Mouse (Mus musculus) hindbrain, embryonic 14.5 days (tissue): ENCODE data around the gene Zbtb11. TPM values are rescaled to one million over a fixed set of nuclear protein-coding genes. Genes with fewer than 3 reads are reported as not detected.
"Not testable (repeated sequence)": the region's sequence is repeated elsewhere in the genome, so short reads cannot be mapped to it uniquely, and the experiment has no call there.

ENCODE experiments used
- ATAC-seq: fragments of 200-750 bp; cut with Nextera tagmentation; 2 replicates; pipeline ENCODE4 v1.8.0; 2017; ENCODE audit warnings: moderate number of reproducible peaks, mild to moderate bottlenecking, moderate TSS enrichment, moderate library complexity; ENCODE audit not compliant: low FRiP score
- DNase-seq: peaks from one replicate; pipeline ENCODE4 v3.0.0-alpha.2; 2015; ENCODE audit warnings: low spot score
- H3K27ac ChIP-seq: fragments of 300-500 bp; sonication (generic); 2 replicates; pipeline ENCODE4 v1.5.1; 2014; ENCODE audit warnings: mild to moderate bottlenecking, moderate library complexity
- H3K27me3 ChIP-seq: fragments of 300-500 bp; sonication (generic); 2 replicates; pipeline ENCODE4 v1.6.1; 2014; ENCODE audit warnings: mild to moderate bottlenecking, low read length, mixed read lengths; ENCODE audit not compliant: control insufficient read depth, insufficient read depth
- H3K36me3 ChIP-seq: fragments of 300-500 bp; sonication (generic); replicated peaks from 2 replicates; pipeline ENCODE4 v1.6.1; 2014; ENCODE audit not compliant: control insufficient read depth, insufficient read depth
- H3K4me1 ChIP-seq: fragments of 300-500 bp; sonication (generic); replicated peaks from 2 replicates; pipeline ENCODE4 v1.6.1; 2014; ENCODE audit warnings: antibody characterized with exemption, low read length, mixed read lengths; ENCODE audit not compliant: control insufficient read depth, insufficient read depth
- H3K4me2 ChIP-seq: fragments of 300-500 bp; sonication (generic); replicated peaks from 2 replicates; pipeline ENCODE4 v1.6.1; 2014; ENCODE audit warnings: mild to moderate bottlenecking, moderate library complexity
- H3K4me3 ChIP-seq: fragments of 300-500 bp; sonication (generic); replicated peaks from 2 replicates; pipeline ENCODE4 v1.5.1; 2014; ENCODE audit warnings: mild to moderate bottlenecking, low read length
- H3K9ac ChIP-seq: fragments of 300-500 bp; sonication (generic); 2 replicates; pipeline ENCODE4 v1.6.1; 2014
- H3K9me3 ChIP-seq: fragments of 300-500 bp; sonication (generic); 2 replicates; pipeline ENCODE4 v1.6.1; 2016; ENCODE audit warnings: low read length; ENCODE audit not compliant: control insufficient read depth
- whole genome bisulfite sequencing: fragments of 180-500 bp; shearing (Covaris S2); extraction: QIAGEN DNeasy Blood & Tissue Kit; methylation state at CpG from one replicate; pipeline ENCODE4 v1.1.7; 2014; 5-methylcytosine and 5-hydroxymethylcytosine counted together
- polyA plus RNA-seq: library from polyadenylated mRNA; unstranded; fragments of >200 nt; fragmentation: Nextera tagmentation; extraction: Ambion mirVana; gene quantifications from 2 replicates; pipeline ENCODE4 v1.2.1, GENCODE M21; 2014

Gene Zbtb11
- polyA plus RNA-seq, 1 experiment from 2014 or later: 24.8 TPM

GRCm38 (mm10) chr16:56029661-56030082 lies 56.0 kb downstream of the Zbtb11 start, which contains the start of gene Pcnp:
Pcnp (minus strand) TSS chr16:56029739.
- Histone ChIP-seq H3K9me3 (no peaks in the 10 kb centered on the region), H3K36me3 (peaks cover 47% of the 10 kb centered on the region), H3K9ac (peak within 1 kb of the TSS; percentile 92), H3K4me1 (peaks cover 24% of the 10 kb centered on the region), H3K27me3 (no peaks in the 10 kb centered on the region), H3K27ac (peak within 1 kb of the TSS; percentile 93), H3K4me3 (peak within 1 kb of the TSS; percentile 89), H3K4me2 (peak within 1 kb of the TSS; percentile 83)
- DNase-seq: peak; percentile 99
- peak; percentile 99 for ATAC-seq
- under 1% methylated on average over 39 of the region's 39 CpGs for WGBS

GRCm38 (mm10) chr16:56034566-56034965 lies 60.9 kb downstream of the Zbtb11 start:
- Histone ChIP-seq H3K36me3 (peaks cover 39% of the 10 kb centered on the region), H3K4me3 (no peak overlapping the region), H3K4me1 (peaks cover 25% of the 10 kb centered on the region), H3K9ac (no peak overlapping the region), H3K4me2 (no peak overlapping the region), H3K9me3 (no peaks in the 10 kb centered on the region), H3K27me3 (no peaks in the 10 kb centered on the region), H3K27ac (no peak overlapping the region)
- DNase-seq: no peak
- WGBS: 96% methylated on average over 6 of the region's 6 CpGs
- ATAC-seq: no peak

- Histone ChIP-seq H3K27ac (no peak overlapping the region), H3K9ac (peak overlapping the region; percentile 76), H3K36me3 (peaks cover 37% of the 10 kb centered on the region), H3K4me2 (peak overlapping the region; percentile 72), H3K4me1 (peaks cover 18% of the 10 kb centered on the region), H3K9me3 (no peaks in the 10 kb centered on the region), H3K4me3 (peak overlapping the region; percentile 76), H3K27me3 (no peaks in the 10 kb centered on the region)
- ATAC-seq (no peak), DNase-seq (peak; percentile 22)
- WGBS: 66% methylated on average over 6 of the region's 6 CpGs
Observed at GRCm38 (mm10) chr16:56036501-56036900, 62.8 kb downstream of the Zbtb11 start.

- ATAC-seq (peak; percentile 100), DNase-seq (peak; percentile 94)
- H3K4me3 ChIP-seq: peak within 1 kb of the TSS; percentile 76
Observed at GRCm38 (mm10) chr16:56037138-56038010, 63.7 kb downstream of the Zbtb11 start, which contains the start of gene Trmt10c. Trmt10c (minus strand) TSS chr16:56037819.

GRCm38 (mm10) chr16:56038090-56038489 lies 64.4 kb downstream of the Zbtb11 start:
- Histone ChIP-seq H3K4me1 (peaks cover 18% of the 10 kb centered on the region), H3K9ac (peak overlapping the region; percentile 76), H3K4me3 (peak overlapping the region; percentile 76), H3K27ac (peak overlapping the region; percentile 89), H3K4me2 (peak overlapping the region; percentile 72), H3K27me3 (no peaks in the 10 kb centered on the region), H3K9me3 (no peaks in the 10 kb centered on the region), H3K36me3 (peaks cover 21% of the 10 kb centered on the region)
- ATAC-seq (no peak), DNase-seq (no peak)
- WGBS: 36% methylated on average over 8 of the region's 8 CpGs

More at GRCm38 (mm10) chr16:56037138-56038010, 63.7 kb downstream of the Zbtb11 start, which contains the start of gene Trmt10c:
- H3K9ac ChIP-seq: peak within 1 kb of the TSS; percentile 76
- under 1% methylated on average over 63 of the region's 63 CpGs for WGBS
- H3K4me1 ChIP-seq: peaks cover 18% of the 10 kb centered on the region
- H3K9me3 ChIP-seq: no peaks in the 10 kb centered on the region
- peak within 1 kb of the TSS; percentile 72 for H3K4me2 ChIP-seq
- peaks cover 28% of the 10 kb centered on the region for H3K36me3 ChIP-seq
- peak within 1 kb of the TSS; percentile 89 for H3K27ac ChIP-seq
- no peaks in the 10 kb centered on the region for H3K27me3 ChIP-seq

GRCm38 (mm10) chr16:56048038-56048437 lies 74.4 kb downstream of the Zbtb11 start, which contains the start of gene Senp7:
Senp7 (plus strand) TSS chr16:56048338.
- H3K9me3 ChIP-seq, ATAC-seq, H3K4me3 ChIP-seq, H3K4me2 ChIP-seq, H3K36me3 ChIP-seq, H3K4me1 ChIP-seq, H3K27ac ChIP-seq, H3K9ac ChIP-seq, H3K27me3 ChIP-seq, DNase-seq: not testable (repeated sequence)
- no CpG with 5 or more reads among the region's 4 CpGs for WGBS

- no peak for ATAC-seq
- 84% methylated on average over 3 of the region's 3 CpGs for WGBS
- no peak overlapping the region for H3K9ac ChIP-seq
Observed at GRCm38 (mm10) chr16:56055911-56056310, 82.2 kb downstream of the Zbtb11 start.

GRCm38 (mm10) chr16:56056944-56057590 lies 83.4 kb downstream of the Zbtb11 start:
- Histone ChIP-seq H3K36me3 (no peaks in the 10 kb centered on the region), H3K27ac (no peak overlapping the region), H3K4me3 (no peak overlapping the region), H3K9me3 (no peaks in the 10 kb centered on the region), H3K4me1 (no peaks in the 10 kb centered on the region), H3K9ac (no peak overlapping the region), H3K27me3 (no peaks in the 10 kb centered on the region), H3K4me2 (no peak overlapping the region)
- ATAC-seq: no peak
- WGBS: 20% methylated on average over 7 of the region's 7 CpGs
- DNase-seq: no peak

More at GRCm38 (mm10) chr16:56055911-56056310, 82.2 kb downstream of the Zbtb11 start:
- no peak for DNase-seq
- Histone ChIP-seq H3K27me3 (no peaks in the 10 kb centered on the region), H3K27ac (no peak overlapping the region), H3K4me2 (no peak overlapping the region), H3K9me3 (no peaks in the 10 kb centered on the region), H3K36me3 (no peaks in the 10 kb centered on the region), H3K4me1 (no peaks in the 10 kb centered on the region), H3K4me3 (no peak overlapping the region)

- whole genome bisulfite sequencing: 61% methylated on average over 10 of the region's 10 CpGs
- Histone ChIP-seq H3K4me3 (no peak overlapping the region), H3K36me3 (no peaks in the 10 kb centered on the region), H3K27me3 (no peaks in the 10 kb centered on the region), H3K9me3 (no peaks in the 10 kb centered on the region), H3K27ac (no peak overlapping the region), H3K9ac (no peak overlapping the region), H3K4me1 (no peaks in the 10 kb centered on the region), H3K4me2 (no peak overlapping the region)
- DNase-seq (no peak), ATAC-seq (no peak)
Observed at GRCm38 (mm10) chr16:56058151-56058550, 84.5 kb downstream of the Zbtb11 start.
